Mouse (Mus musculus) splenic B cell, adult 2 months (primary cell): Measurements from ENCODE around the gene Med13.

ENCODE experiments used
- DNase-seq: peaks from one replicate; pipeline ENCODE4 v3.0.0-alpha.2; 2011; ENCODE audit warnings: low read depth, low spot score
- H3K27me3 ChIP-seq: 2 replicates; pipeline ENCODE4 v1.6.1; 2012; ENCODE audit warnings: mild to moderate bottlenecking, low read length, moderate library complexity, mixed read lengths; ENCODE audit not compliant: control insufficient read depth, poor library complexity, insufficient read depth, severe bottlenecking
- H3K36me3 ChIP-seq: 2 replicates; pipeline ENCODE4 v1.6.1; 2012; ENCODE audit warnings: mild to moderate bottlenecking, low read length, moderate library complexity, mixed read lengths; ENCODE audit not compliant: control insufficient read depth, poor library complexity, insufficient read depth, severe bottlenecking

The Med13 gene

GRCm38 (mm10) chr11:86285729-86286128 lies 71.7 kb downstream of the Med13 start:
- H3K36me3 ChIP-seq = peaks cover 22% of the 10 kb centered on the region
- no peak for DNase-seq

DNA sequence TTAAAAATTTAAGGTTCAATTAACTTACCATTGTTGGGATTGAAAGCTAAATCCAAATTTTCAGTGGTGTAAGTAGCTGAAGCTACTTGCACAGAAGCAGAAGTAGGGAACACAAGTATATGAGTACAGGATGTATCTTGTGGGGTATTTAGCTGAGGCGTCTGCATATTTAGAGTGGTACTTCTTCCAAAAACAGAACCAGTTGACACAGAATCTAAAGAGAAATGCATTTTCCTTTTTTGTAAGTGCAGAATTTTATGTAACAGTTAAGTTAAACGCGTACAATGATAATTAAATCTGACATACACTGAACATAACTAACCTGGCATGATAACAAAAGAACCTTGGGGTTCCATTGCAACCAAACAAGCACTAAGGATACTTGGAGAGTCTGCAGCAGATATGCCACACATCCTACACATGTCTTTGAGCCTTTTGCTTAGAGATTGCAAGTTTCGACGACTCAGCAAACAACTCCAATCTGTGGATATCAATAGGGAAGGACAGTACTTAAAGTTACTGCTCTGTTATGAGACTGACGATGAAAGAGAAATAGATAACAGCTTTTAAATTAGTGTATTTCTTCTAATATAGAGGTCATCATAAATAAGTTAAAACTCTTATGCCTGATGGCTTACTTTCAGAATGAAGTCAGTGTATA lies 78.8 kb downstream of the Med13 start:
- no peaks in the 10 kb centered on the region for H3K27me3 ChIP-seq
- DNase-seq = no peak
- peaks cover 20% of the 10 kb centered on the region for H3K36me3 ChIP-seq

More at GRCm38 (mm10) chr11:86285729-86286128, 71.7 kb downstream of the Med13 start:
- no peaks in the 10 kb centered on the region for H3K27me3 ChIP-seq

DNA sequence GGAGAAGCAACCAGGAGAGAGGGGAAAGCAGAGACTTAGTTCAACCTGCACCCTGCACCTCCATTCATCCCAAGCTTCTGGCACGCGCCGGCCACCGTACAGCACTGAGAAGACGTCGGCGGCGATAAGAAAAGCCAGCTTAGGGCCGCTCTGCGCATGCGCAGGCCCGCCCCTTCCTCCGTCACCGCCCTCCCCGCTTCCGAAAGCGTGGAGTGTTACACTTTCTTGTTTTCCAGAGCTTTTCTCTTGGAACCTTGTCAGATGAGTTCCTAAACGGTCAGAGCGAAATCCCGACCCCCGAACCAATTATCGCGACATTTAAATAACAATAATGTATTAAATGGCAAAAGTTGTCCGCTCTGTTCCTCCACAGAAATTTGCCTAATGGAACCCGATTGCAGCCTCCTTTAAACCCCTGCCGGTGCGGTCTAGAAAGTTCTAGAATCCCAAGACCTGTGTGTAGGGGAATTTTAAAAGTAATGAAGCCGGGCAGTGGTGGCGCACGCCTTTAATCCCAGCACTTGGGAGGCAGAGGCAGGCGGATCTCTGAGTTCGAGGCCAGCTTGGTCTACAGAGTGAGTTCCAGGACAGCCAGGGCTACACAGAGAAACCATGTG lies 99.8 kb downstream of the Med13 start, which contains the start of gene Ints2:
Ints2 (minus strand) TSS at position 116 of the 617 bp plus-strand sequence.
- peak; percentile 94 for DNase-seq
- Histone ChIP-seq H3K27me3 (no peaks in the 10 kb centered on the region), H3K36me3 (no peaks in the 10 kb centered on the region)

DNA sequence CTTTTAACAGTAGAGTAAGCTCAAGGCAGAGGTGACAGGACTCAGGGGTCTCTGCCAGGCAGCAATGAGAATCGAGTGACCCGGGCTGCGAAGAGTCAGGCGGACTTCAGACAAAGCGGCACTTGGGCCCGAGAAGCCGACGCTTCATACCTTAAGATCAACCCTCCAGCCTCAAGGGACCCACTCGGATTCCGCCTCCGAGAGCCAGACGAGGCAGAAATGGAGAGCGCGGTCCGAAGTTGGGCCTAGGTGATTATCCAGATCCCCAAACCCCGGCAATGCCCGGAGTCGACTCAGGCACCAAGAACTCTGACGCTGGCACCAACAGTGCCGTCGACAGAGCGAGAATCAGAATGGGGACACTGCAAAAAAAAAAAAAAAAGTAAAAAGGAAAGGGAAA lies 100.3 kb downstream of the Med13 start:
- no peaks in the 10 kb centered on the region for H3K36me3 ChIP-seq
- no peaks in the 10 kb centered on the region for H3K27me3 ChIP-seq
- DNase-seq = no peak

- no peak for DNase-seq
- Histone ChIP-seq H3K36me3 (no peaks in the 10 kb centered on the region), H3K27me3 (no peaks in the 10 kb centered on the region)
Observed at GRCm38 (mm10) chr11:86253342-86253741, 104.1 kb downstream of the Med13 start.

DNA sequence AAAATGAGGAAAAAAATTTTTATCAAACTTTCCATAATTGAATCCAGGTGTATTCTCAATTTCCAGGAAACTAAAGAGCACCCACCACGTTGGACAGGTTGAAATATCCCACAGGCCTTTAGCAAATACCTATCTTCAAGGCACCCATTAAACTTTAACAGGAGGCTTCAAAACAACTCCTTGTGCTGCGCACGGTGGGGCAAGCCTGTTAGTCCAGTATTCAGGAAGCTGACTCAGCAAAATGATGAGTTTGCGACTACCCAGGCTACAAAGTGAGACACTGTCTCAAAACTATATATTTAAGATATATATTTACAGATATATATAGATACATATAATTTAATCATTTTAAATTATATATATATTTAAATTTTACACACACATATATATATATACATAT lies 125.0 kb downstream of the Med13 start:
- Histone ChIP-seq H3K27me3 (no peaks in the 10 kb centered on the region), H3K36me3 (peaks cover 5% of the 10 kb centered on the region; the same call in 1 of the 2 replicates)
- DNase-seq = no peak

DNA sequence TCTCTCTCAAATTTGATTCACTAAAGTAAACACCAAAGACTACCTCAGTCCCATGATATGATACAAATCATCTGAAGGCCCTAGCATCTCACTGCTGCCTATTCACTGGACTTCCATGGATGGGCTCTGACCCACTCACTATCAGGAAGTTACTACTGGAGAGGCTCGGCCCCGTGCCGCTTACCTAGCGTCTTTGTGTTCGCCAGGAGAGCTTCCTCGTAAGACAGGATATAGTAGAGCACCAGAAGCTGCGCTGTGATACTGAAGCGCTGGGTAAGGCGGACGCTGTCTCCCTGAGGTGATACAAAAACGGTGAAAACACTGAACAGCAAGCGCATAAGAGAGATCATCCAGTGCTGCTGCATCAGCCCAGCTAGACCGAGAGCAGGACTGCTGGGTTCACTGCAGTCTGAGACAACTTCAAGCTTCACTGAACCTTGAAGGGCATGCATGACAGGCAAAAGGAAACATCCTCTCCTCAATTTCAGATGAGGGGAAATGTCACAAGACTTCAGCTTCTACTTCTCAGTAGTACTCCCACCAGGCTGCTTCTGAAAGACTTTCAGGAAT lies 125.5 kb downstream of the Med13 start:
- Histone ChIP-seq H3K27me3 (no peaks in the 10 kb centered on the region), H3K36me3 (0 out of 2 replicates have a peak, but pooled peaks cover 2% of the 10 kb centered on the region)
- DNase-seq = peak; percentile 56

GRCm38 (mm10) chr11:86226646-86227180 lies 130.7 kb downstream of the Med13 start:
- DNase-seq = peak; percentile 47
- Histone ChIP-seq H3K27me3 (no peaks in the 10 kb centered on the region), H3K36me3 (peaks cover 5% of the 10 kb centered on the region; the same call in 1 of the 2 replicates)

DNA sequence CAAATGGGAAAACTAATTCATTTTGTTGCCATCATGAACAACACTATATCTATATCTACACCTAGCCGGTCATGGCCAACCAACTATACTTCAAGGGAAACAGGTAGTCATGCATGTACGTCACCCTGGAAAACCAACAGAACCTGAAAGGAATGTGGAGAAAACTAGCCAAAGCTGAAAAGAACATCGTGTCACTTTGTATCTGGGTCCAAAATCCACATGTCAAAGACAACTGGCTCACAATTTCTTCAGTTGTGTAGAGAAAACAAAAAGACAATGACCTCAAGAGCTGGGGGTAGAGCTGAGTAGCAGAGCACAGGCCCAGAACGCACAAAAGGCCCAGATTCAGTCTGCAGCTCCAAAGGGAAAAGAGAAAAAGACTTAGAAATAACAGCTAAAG lies 131.6 kb downstream of the Med13 start:
- DNase-seq = no peak
- Histone ChIP-seq H3K27me3 (no peaks in the 10 kb centered on the region), H3K36me3 (peaks cover 5% of the 10 kb centered on the region; the same call in 1 of the 2 replicates)
